Mouse (Mus musculus): ENCODE data around the gene Iqschfp.
A peak's percentile ranks its signal among the peaks of the same experiment; 100 is the strongest.

Iqschfp gene

GRCm38 (mm10) chr3:67954459-67955065, 62.5 kb downstream of the Iqschfp start:
- no peak for DNase-seq (ENCODE audit: low spot score)

- no peak for DNase-seq (ENCODE audit: low spot score)
Measured at GRCm38 (mm10) chr3:67959672-67960071, 67.6 kb downstream of the Iqschfp start.

- no peak for DNase-seq (ENCODE audit: low spot score)
Measured at GRCm38 (mm10) chr3:67960133-67960532, 68.1 kb downstream of the Iqschfp start.

GRCm38 (mm10) chr3:67960727-67961126, 68.7 kb downstream of the Iqschfp start:
- DNase-seq (ENCODE audit: low spot score), result no peak

GRCm38 (mm10) chr3:67961934-67962639, 70.1 kb downstream of the Iqschfp start:
- DNase-seq (ENCODE audit: low spot score), result no peak

GRCm38 (mm10) chr3:67974340-67974998, 82.4 kb downstream of the Iqschfp start:
- no peak for DNase-seq (ENCODE audit: low spot score)

- no peak for DNase-seq (ENCODE audit: low spot score)
Measured at GRCm38 (mm10) chr3:67980006-67980405, 88.0 kb downstream of the Iqschfp start.

GRCm38 (mm10) chr3:67983329-67983728, 91.3 kb downstream of the Iqschfp start:
- no peak for DNase-seq (ENCODE audit: low spot score)

GRCm38 (mm10) chr3:68002415-68002814, 110.4 kb downstream of the Iqschfp start:
- DNase-seq (ENCODE audit: low spot score), result no peak

- no peak for DNase-seq (ENCODE audit: low spot score)
Measured at GRCm38 (mm10) chr3:68012342-68012741, 120.3 kb downstream of the Iqschfp start.

GRCm38 (mm10) chr3:68015786-68016185, 123.8 kb downstream of the Iqschfp start:
- DNase-seq (ENCODE audit: low spot score), result no peak

GRCm38 (mm10) chr3:68019401-68019800, 127.4 kb downstream of the Iqschfp start:
- no peak for DNase-seq (ENCODE audit: low spot score)

- no peak for DNase-seq (ENCODE audit: low spot score)
Measured at GRCm38 (mm10) chr3:68036097-68036496, 144.1 kb downstream of the Iqschfp start.

GRCm38 (mm10) chr3:68042951-68043350, 150.9 kb downstream of the Iqschfp start:
- DNase-seq (ENCODE audit: low spot score), result no peak

- DNase-seq (ENCODE audit: low spot score), result no peak
Measured at GRCm38 (mm10) chr3:68045475-68046416, 153.7 kb downstream of the Iqschfp start.

- DNase-seq (ENCODE audit: low spot score), result no peak
Measured at GRCm38 (mm10) chr3:68053538-68053937, 161.5 kb downstream of the Iqschfp start.

- no peak for DNase-seq (ENCODE audit: low spot score)
Measured at GRCm38 (mm10) chr3:68055071-68055470, 163.0 kb downstream of the Iqschfp start.

- peak; percentile 29 for DNase-seq (ENCODE audit: low spot score)
Measured at GRCm38 (mm10) chr3:68056373-68057275, 164.6 kb downstream of the Iqschfp start.

GRCm38 (mm10) chr3:68059162-68059800, 167.2 kb downstream of the Iqschfp start:
- no peak for DNase-seq (ENCODE audit: low spot score)

GRCm38 (mm10) chr3:68064731-68065130, 172.7 kb downstream of the Iqschfp start, which contains the start of gene Schip1:
Gene Schip1, plus strand, starts transcription at chr3:68064802.
- DNase-seq (ENCODE audit: low spot score), result peak; percentile 16

All from ovary, postnatal 10 days (tissue).